Mouse (Mus musculus): ENCODE measurements around the gene Prkcq.
A peak's percentile ranks its signal among the peaks of the same experiment; 100 is the strongest.

Gene Prkcq

GRCm38 (mm10) chr2:11287834-11288530, 116.1 kb downstream of the Prkcq start:
- DNase-seq (ENCODE audit: extremely low read depth, insufficient read length, low spot score), result no peak

- peak; percentile 11 for DNase-seq (ENCODE audit: extremely low read depth, insufficient read length, low spot score)
These were observed 116.6 kb downstream of the Prkcq start for GRCm38 (mm10) chr2:11288531-11288846.

- no peak for DNase-seq (ENCODE audit: extremely low read depth, insufficient read length, low spot score)
These were observed 119.0 kb downstream of the Prkcq start for GRCm38 (mm10) chr2:11290931-11291330.

- DNase-seq (ENCODE audit: extremely low read depth, insufficient read length, low spot score), result no peak
These were observed 119.9 kb downstream of the Prkcq start for GRCm38 (mm10) chr2:11291570-11292405.

- DNase-seq (ENCODE audit: extremely low read depth, insufficient read length, low spot score), result no peak
These were observed 121.2 kb downstream of the Prkcq start for GRCm38 (mm10) chr2:11293144-11293543.

GRCm38 (mm10) chr2:11294643-11295191, 122.8 kb downstream of the Prkcq start:
- no peak for DNase-seq (ENCODE audit: extremely low read depth, insufficient read length, low spot score)

GRCm38 (mm10) chr2:11298811-11299210, 126.9 kb downstream of the Prkcq start:
- DNase-seq (ENCODE audit: extremely low read depth, insufficient read length, low spot score), result no peak

- no peak for DNase-seq (ENCODE audit: extremely low read depth, insufficient read length, low spot score)
These were observed 127.5 kb downstream of the Prkcq start for GRCm38 (mm10) chr2:11299366-11299765.

- DNase-seq (ENCODE audit: extremely low read depth, insufficient read length, low spot score), result no peak
These were observed 128.5 kb downstream of the Prkcq start for GRCm38 (mm10) chr2:11300362-11300761.

GRCm38 (mm10) chr2:11320241-11320640, 148.3 kb downstream of the Prkcq start:
- DNase-seq (ENCODE audit: extremely low read depth, insufficient read length, low spot score), result no peak

GRCm38 (mm10) chr2:11322396-11322795, 150.5 kb downstream of the Prkcq start:
- no peak for DNase-seq (ENCODE audit: extremely low read depth, insufficient read length, low spot score)

- DNase-seq (ENCODE audit: extremely low read depth, insufficient read length, low spot score), result no peak
These were observed 155.4 kb downstream of the Prkcq start for GRCm38 (mm10) chr2:11327280-11327679.

- no peak for DNase-seq (ENCODE audit: extremely low read depth, insufficient read length, low spot score)
These were observed 157.7 kb downstream of the Prkcq start for GRCm38 (mm10) chr2:11329407-11330224.

GRCm38 (mm10) chr2:11331528-11332446, 159.9 kb downstream of the Prkcq start:
- DNase-seq (ENCODE audit: extremely low read depth, insufficient read length, low spot score), result peak; percentile 23

GRCm38 (mm10) chr2:11332469-11332868, 160.6 kb downstream of the Prkcq start:
- DNase-seq (ENCODE audit: extremely low read depth, insufficient read length, low spot score), result no peak

- DNase-seq (ENCODE audit: extremely low read depth, insufficient read length, low spot score), result peak; percentile 24
These were observed 161.6 kb downstream of the Prkcq start for GRCm38 (mm10) chr2:11333301-11334017.

- no peak for DNase-seq (ENCODE audit: extremely low read depth, insufficient read length, low spot score)
These were observed 164.4 kb downstream of the Prkcq start for GRCm38 (mm10) chr2:11336320-11336719.

GRCm38 (mm10) chr2:11338931-11339839, 167.3 kb downstream of the Prkcq start:
- peak; percentile 82 for DNase-seq (ENCODE audit: extremely low read depth, insufficient read length, low spot score)

Data from 3134 (cell line).